Mouse (Mus musculus) ES-E14 (cell line): ENCODE results near the gene Fbn1. TPM values are rescaled to one million over a fixed set of nuclear protein-coding genes. Genes with fewer than 3 reads are reported as not detected.

ENCODE experiments used
- DNase-seq: peaks from one replicate; pipeline ENCODE4 v3.0.0-alpha.2; 2013; ENCODE audit warnings: low read depth, low spot score
- H3K27ac ChIP-seq: 2 replicates; pipeline ENCODE4 v1.5.1; 2012; ENCODE audit warnings: low read depth, mild to moderate bottlenecking, low read length, moderate library complexity, mixed read lengths; ENCODE audit not compliant: poor library complexity, insufficient read depth, severe bottlenecking
- H3K36me3 ChIP-seq: 2 replicates; pipeline ENCODE4 v1.6.1; 2012; ENCODE audit warnings: mild to moderate bottlenecking, low read length, moderate library complexity, mixed read lengths; ENCODE audit not compliant: control insufficient read depth, poor library complexity, insufficient read depth, severe bottlenecking
- H3K4me1 ChIP-seq, 2 experiments: fragments of 150-350 bp in 1 of 2; sonication (generic) in 1 of 2; 2 replicates each; pipeline ENCODE4 v1.6.1; 2012; ENCODE audit warnings: low read length in 2 of 2, mild to moderate bottlenecking in 1 of 2, mixed read lengths in 1 of 2; ENCODE audit not compliant: control insufficient read depth in 2 of 2, insufficient read depth in 2 of 2, poor library complexity in 1 of 2
- H3K4me3 ChIP-seq, 2 experiments: fragments of 150-350 bp in 1 of 2; sonication (generic) in 1 of 2; 2 replicates each; pipeline ENCODE4 v1.5.1; 2012; ENCODE audit warnings: low read length in 2 of 2, low read depth in 1 of 2, mild to moderate bottlenecking in 1 of 2, mixed read lengths in 1 of 2; ENCODE audit not compliant: insufficient read depth in 1 of 2, poor library complexity in 1 of 2, severe bottlenecking in 1 of 2
- H3K9ac ChIP-seq: 2 replicates; pipeline ENCODE4 v1.6.1; 2012; ENCODE audit warnings: low read depth, mild to moderate bottlenecking, low read length, mixed read lengths; ENCODE audit not compliant: poor library complexity, insufficient read depth, severe bottlenecking
- H3K9me3 ChIP-seq: fragments of 150-350 bp; sonication (generic); 2 replicates; pipeline ENCODE4 v1.6.1; 2012; ENCODE audit warnings: low read depth, mild to moderate bottlenecking, low read length; ENCODE audit not compliant: control insufficient read depth, insufficient read depth
- CHD2 ChIP-seq: IDR thresholded peaks from 2 replicates; pipeline ENCODE4 v1.6.1; 2014; ENCODE audit warnings: mild to moderate bottlenecking, low read depth, low read length, inconsistent platforms
- HCFC1 ChIP-seq: IDR thresholded peaks from 2 replicates; pipeline ENCODE4 v1.6.1; 2012; ENCODE audit warnings: low read length, inconsistent platforms, borderline replicate concordance; ENCODE audit not compliant: insufficient read depth
- MAFK ChIP-seq: IDR thresholded peaks from 2 replicates; pipeline ENCODE4 v1.6.1; 2014; ENCODE audit warnings: mild to moderate bottlenecking, low read depth, low read length, inconsistent platforms; ENCODE audit not compliant: insufficient read depth
- ZC3H11A ChIP-seq: IDR thresholded peaks from 2 replicates; pipeline ENCODE4 v1.6.1; 2012; ENCODE audit warnings: low read depth, mild to moderate bottlenecking, inconsistent platforms, low read length, borderline replicate concordance
- ZNF384 ChIP-seq: IDR thresholded peaks from 2 replicates; pipeline ENCODE4 v1.6.1; 2012; ENCODE audit warnings: low read depth, low read length, inconsistent platforms
- in situ Hi-C, 2 experiments: fragments of 600-800 bp; cut with MboI; formaldehyde crosslinking; loops; one replicate each; pipeline ENCODE4 v1.15.1; 2025; ENCODE audit warnings: low sequenced_read_pairs in 2 of 2, inconsistent platforms in 1 of 2; ENCODE audit not compliant: unreplicated experiment in 2 of 2
- total RNA-seq: library from RNA; depleted of rRNA; stranded (reverse); fragments of 300-350 nt; gene quantifications from 2 replicates; pipeline ENCODE4 v1.2.3, GENCODE M21; 2012

Gene Fbn1
- total RNA-seq, 1 experiment, result 9.6 TPM

- in situ Hi-C loops, result no loop called here
- Histone ChIP-seq H3K9me3 (no peaks in the 10 kb centered on the region), H3K4me3 (no peak overlapping the region), H3K9ac (no peak overlapping the region), H3K4me1 (no peaks in the 10 kb centered on the region), H3K36me3 (no peaks in the 10 kb centered on the region), H3K27ac (no peak overlapping the region)
- TF ChIP-seq HCFC1, result no peak
- TF ChIP-seq ZC3H11A, result no peak
- TF ChIP-seq CHD2, result no peak
- no peak for TF ChIP-seq ZNF384
- no peak for TF ChIP-seq MAFK
- no peak for DNase-seq
These were observed 131.9 kb downstream of the Fbn1 start for GRCm38 (mm10) chr2:125375926-125376325.

GRCm38 (mm10) chr2:125375301-125375700 is 132.5 kb downstream of the Fbn1 start:
- no peaks in the 10 kb centered on the region for H3K4me1 ChIP-seq
- H3K36me3 ChIP-seq, result no peaks in the 10 kb centered on the region
- TF ChIP-seq ZC3H11A (no peak), MAFK (no peak), CHD2 (no peak), ZNF384 (no peak), HCFC1 (no peak)
- no peak for DNase-seq
- H3K27ac ChIP-seq, result no peak overlapping the region
- in situ Hi-C loops, result no loop called here
- H3K9ac ChIP-seq, result no peak overlapping the region
- H3K9me3 ChIP-seq, result no peaks in the 10 kb centered on the region
- no peak overlapping the region for H3K4me3 ChIP-seq

GRCm38 (mm10) chr2:125369666-125370065 is 138.1 kb downstream of the Fbn1 start:
- Histone ChIP-seq H3K27ac (no peak overlapping the region), H3K9me3 (no peaks in the 10 kb centered on the region), H3K36me3 (no peaks in the 10 kb centered on the region), H3K9ac (no peak overlapping the region), H3K4me1 (no peaks in the 10 kb centered on the region), H3K4me3 (no peak overlapping the region)
- TF ChIP-seq MAFK (no peak), ZC3H11A (no peak), ZNF384 (no peak), CHD2 (no peak), HCFC1 (no peak)
- in situ Hi-C loops, result no loop called here
- no peak for DNase-seq

GRCm38 (mm10) chr2:125368616-125369015 is 139.2 kb downstream of the Fbn1 start:
- no peak for TF ChIP-seq HCFC1
- TF ChIP-seq MAFK, result no peak
- no peak for TF ChIP-seq ZC3H11A
- TF ChIP-seq CHD2, result no peak
- TF ChIP-seq ZNF384, result no peak
- DNase-seq, result no peak
- Histone ChIP-seq H3K36me3 (no peaks in the 10 kb centered on the region), H3K4me3 (no peak overlapping the region), H3K4me1 (no peaks in the 10 kb centered on the region), H3K9me3 (no peaks in the 10 kb centered on the region), H3K27ac (no peak overlapping the region), H3K9ac (no peak overlapping the region)
- in situ Hi-C loops, result no loop called here

GRCm38 (mm10) chr2:125361661-125362060 is 146.1 kb downstream of the Fbn1 start:
- H3K9me3 ChIP-seq, result no peaks in the 10 kb centered on the region
- DNase-seq, result no peak
- no peaks in the 10 kb centered on the region for H3K36me3 ChIP-seq
- H3K9ac ChIP-seq, result no peak overlapping the region
- no peak overlapping the region for H3K4me3 ChIP-seq
- TF ChIP-seq ZNF384, result no peak
- no peak for TF ChIP-seq HCFC1
- no peak for TF ChIP-seq MAFK
- no peak for TF ChIP-seq CHD2
- TF ChIP-seq ZC3H11A, result no peak
- in situ Hi-C loops, result no loop called here
- H3K27ac ChIP-seq, result no peak overlapping the region
- H3K4me1 ChIP-seq, result no peaks in the 10 kb centered on the region
